Comparison of ENCODE assay signal across 8 mouse cellular contexts in the genomic region with DNA sequence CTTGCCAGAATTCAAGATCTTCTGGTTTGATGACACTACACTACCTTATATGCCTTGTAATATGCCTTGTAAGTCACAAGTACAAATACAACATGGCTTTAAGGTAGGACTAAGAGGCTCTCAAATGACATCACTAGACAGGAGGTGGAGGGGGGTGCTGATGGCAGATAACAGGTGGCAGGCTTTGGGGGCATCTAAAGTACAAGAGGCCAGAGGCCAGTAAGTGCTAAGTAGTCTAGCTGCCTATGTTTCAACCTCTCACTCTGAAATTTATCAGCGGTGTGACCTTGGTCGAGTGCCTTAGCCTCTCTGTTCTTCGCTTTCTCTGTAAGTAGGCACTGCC. TPM values are rescaled to one million over a fixed set of nuclear protein-coding genes. Genes with fewer than 3 reads are reported as not detected.
DNase-seq lines count a peak whose midpoint lies in the region; TF ChIP-seq lines count a peak whose summit lies in the region.

No protein-coding gene starts in this region.

- peak overlapping the region; percentile 62 for H3K27ac ChIP-seq in testis, adult 2 months (ENCODE audit: control insufficient read depth, insufficient read depth, low read depth, low read length)
- H3K27ac ChIP-seq in limb, embryonic 10.5 days, result peak overlapping the region; percentile 93
- H3K27ac ChIP-seq in olfactory bulb, adult 2 months (ENCODE audit: insufficient read depth, low read depth, low read length), result peak overlapping the region; percentile 62; the same call in 1 of the 2 replicates

- peak overlapping the region; percentile 92 for H3K4me3 ChIP-seq in testis, adult 2 months (ENCODE audit: control insufficient read depth, low read depth, low read length)
- H3K4me3 ChIP-seq in limb, embryonic 10.5 days, result peak overlapping the region; percentile 98
- peak overlapping the region; percentile 74 for H3K4me3 ChIP-seq in olfactory bulb, adult 2 months (ENCODE audit: insufficient read depth, low read depth, low read length)

- peak; percentile 14 for DNase-seq in embryo, embryonic 10 days (ENCODE audit: low spot score)
- no peak for DNase-seq in embryo, embryonic 9.5 days (ENCODE audit: extremely low spot score)
- no peak for DNase-seq in testis, postnatal 10 days (ENCODE audit: low spot score)
- DNase-seq in limb, embryonic 10.5 days (ENCODE audit: low spot score), result no peak
- DNase-seq in layer of hippocampus, postnatal 25 days (ENCODE audit: extremely low spot score in 1 of 2, low spot score in 1 of 2), result no peak
- no peak for DNase-seq in thymus, postnatal 4 days

- no peak for TF ChIP-seq CTCF in testis, adult 2 months (IDR thresholded peaks at IDR 0.05; ENCODE audit: control insufficient read depth, insufficient read depth, insufficient replicate concordance, low read depth, low read length)
- TF ChIP-seq CTCF in olfactory bulb, adult 2 months (IDR thresholded peaks at IDR 0.05; ENCODE audit: insufficient read depth, low read depth, low read length), result no peak

- 1% methylated on average over 3 of the region's 3 CpGs for WGBS in limb, embryonic 10.5 days
- 6% methylated on average over 3 of the region's 3 CpGs for WGBS in olfactory bulb, adult 2 months

- no peaks in the 10 kb centered on the region for H3K27me3 ChIP-seq in testis, adult 2 months (ENCODE audit: control insufficient read depth, insufficient read depth, low read length)
- no peaks in the 10 kb centered on the region for H3K27me3 ChIP-seq in limb, embryonic 10.5 days (ENCODE audit: low read depth, poor library complexity, severe bottlenecking)

- peaks cover 2% of the 10 kb centered on the region; the same call in 1 of the 2 replicates for H3K4me1 ChIP-seq in testis, adult 2 months (ENCODE audit: control insufficient read depth, insufficient read depth, low read length)
- H3K4me1 ChIP-seq in limb, embryonic 10.5 days, result peaks cover 16% of the 10 kb centered on the region
- H3K4me1 ChIP-seq in olfactory bulb, adult 2 months (ENCODE audit: control insufficient read depth, insufficient read depth, low read length), result peaks cover 8% of the 10 kb centered on the region

- no peaks in the 10 kb centered on the region for H3K9me3 ChIP-seq in limb, embryonic 10.5 days (replicated peaks)

- H3K36me3 ChIP-seq in testis, adult 2 months (ENCODE audit: control insufficient read depth, insufficient read depth, low read length), result no peaks in the 10 kb centered on the region
- H3K36me3 ChIP-seq in limb, embryonic 10.5 days, result peaks cover 13% of the 10 kb centered on the region

- no peak for TF ChIP-seq POLR2A in testis, adult 2 months (IDR thresholded peaks at IDR 0.05; ENCODE audit: control insufficient read depth, low read depth, low read length)
- TF ChIP-seq POLR2A in olfactory bulb, adult 2 months (IDR thresholded peaks at IDR 0.05; ENCODE audit: insufficient read depth, low read depth, low read length), result no peak

RNA-seq across cellular contexts. Expression of a gene that starts 0.9 kb away (rescaled TPM):
- 51.5 and 52.1 TPM in 2 replicates for polyA plus RNA-seq in testis, adult 2 months (2012; rRNA removed)
- 206 and 208 TPM in 2 replicates for polyA plus RNA-seq in limb, embryonic 10.5 days (2016; fragmentation: Nextera tagmentation; extraction: Ambion mirVana)
- polyA plus RNA-seq in olfactory bulb, adult 2 months (2012; ENCODE audit: insufficient read depth, insufficient read length, low replicate concordance, missing spikeins), result 304 TPM in 1 of 2 replicates, not detected in the other
- total RNA-seq in layer of hippocampus, postnatal 25 days (2021), result 100 to 1,000 TPM; 327 to 360 TPM

RNA-seq across cellular contexts. Expression of a gene that starts 40.1 kb away (rescaled TPM):
- polyA plus RNA-seq in testis, adult 2 months (2012; rRNA removed), result 215 and 230 TPM in 2 replicates
- polyA plus RNA-seq in limb, embryonic 10.5 days (2016; fragmentation: Nextera tagmentation; extraction: Ambion mirVana), result 324 and 340 TPM in 2 replicates
- polyA plus RNA-seq in olfactory bulb, adult 2 months (2012; ENCODE audit: insufficient read depth, insufficient read length, low replicate concordance, missing spikeins), result not detected in 2 replicates
- total RNA-seq in layer of hippocampus, postnatal 25 days (2021), result 100 to 1,000 TPM; 166 to 175 TPM
